Mouse (Mus musculus) ES-E14 (cell line): ENCODE measurements around the gene Mpg. TPM values are rescaled to one million over a fixed set of nuclear protein-coding genes. Genes with fewer than 3 reads are reported as not detected.

ENCODE experiments used
- DNase-seq: peaks from one replicate; pipeline ENCODE4 v3.0.0-alpha.2; 2013; ENCODE audit warnings: low read depth, low spot score
- H3K27ac ChIP-seq: 2 replicates; pipeline ENCODE4 v1.5.1; 2012; ENCODE audit warnings: low read depth, mild to moderate bottlenecking, low read length, moderate library complexity, mixed read lengths; ENCODE audit not compliant: poor library complexity, insufficient read depth, severe bottlenecking
- H3K36me3 ChIP-seq: 2 replicates; pipeline ENCODE4 v1.6.1; 2012; ENCODE audit warnings: mild to moderate bottlenecking, low read length, moderate library complexity, mixed read lengths; ENCODE audit not compliant: control insufficient read depth, poor library complexity, insufficient read depth, severe bottlenecking
- H3K4me1 ChIP-seq, 2 experiments: fragments of 150-350 bp in 1 of 2; sonication (generic) in 1 of 2; 2 replicates each; pipeline ENCODE4 v1.6.1; 2012; ENCODE audit warnings: low read length in 2 of 2, mild to moderate bottlenecking in 1 of 2, mixed read lengths in 1 of 2; ENCODE audit not compliant: control insufficient read depth in 2 of 2, insufficient read depth in 2 of 2, poor library complexity in 1 of 2
- H3K4me3 ChIP-seq, 2 experiments: fragments of 150-350 bp in 1 of 2; sonication (generic) in 1 of 2; 2 replicates each; pipeline ENCODE4 v1.5.1; 2012; ENCODE audit warnings: low read length in 2 of 2, low read depth in 1 of 2, mild to moderate bottlenecking in 1 of 2, mixed read lengths in 1 of 2; ENCODE audit not compliant: insufficient read depth in 1 of 2, poor library complexity in 1 of 2, severe bottlenecking in 1 of 2
- H3K9ac ChIP-seq: 2 replicates; pipeline ENCODE4 v1.6.1; 2012; ENCODE audit warnings: low read depth, mild to moderate bottlenecking, low read length, mixed read lengths; ENCODE audit not compliant: poor library complexity, insufficient read depth, severe bottlenecking
- H3K9me3 ChIP-seq: fragments of 150-350 bp; sonication (generic); 2 replicates; pipeline ENCODE4 v1.6.1; 2012; ENCODE audit warnings: low read depth, mild to moderate bottlenecking, low read length; ENCODE audit not compliant: control insufficient read depth, insufficient read depth
- CHD2 ChIP-seq: IDR thresholded peaks from 2 replicates; pipeline ENCODE4 v1.6.1; 2014; ENCODE audit warnings: mild to moderate bottlenecking, low read depth, low read length, inconsistent platforms
- HCFC1 ChIP-seq: IDR thresholded peaks from 2 replicates; pipeline ENCODE4 v1.6.1; 2012; ENCODE audit warnings: low read length, inconsistent platforms, borderline replicate concordance; ENCODE audit not compliant: insufficient read depth
- MAFK ChIP-seq: IDR thresholded peaks from 2 replicates; pipeline ENCODE4 v1.6.1; 2014; ENCODE audit warnings: mild to moderate bottlenecking, low read depth, low read length, inconsistent platforms; ENCODE audit not compliant: insufficient read depth
- ZC3H11A ChIP-seq: IDR thresholded peaks from 2 replicates; pipeline ENCODE4 v1.6.1; 2012; ENCODE audit warnings: low read depth, mild to moderate bottlenecking, inconsistent platforms, low read length, borderline replicate concordance
- ZNF384 ChIP-seq: IDR thresholded peaks from 2 replicates; pipeline ENCODE4 v1.6.1; 2012; ENCODE audit warnings: low read depth, low read length, inconsistent platforms
- in situ Hi-C, 2 experiments: fragments of 600-800 bp; cut with MboI; formaldehyde crosslinking; loops; one replicate each; pipeline ENCODE4 v1.15.1; 2025; ENCODE audit warnings: low sequenced_read_pairs in 2 of 2, inconsistent platforms in 1 of 2; ENCODE audit not compliant: unreplicated experiment in 2 of 2
- total RNA-seq: library from RNA; depleted of rRNA; stranded (reverse); fragments of 300-350 nt; gene quantifications from 2 replicates; pipeline ENCODE4 v1.2.3, GENCODE M21; 2012

Mpg gene
- total RNA-seq, 1 experiment: 30.6 TPM

GRCm38 (mm10) chr11:32225222-32226104 lies 842 bp upstream of the Mpg start:
- peak overlapping the region in 1 of 2 experiments; percentile 92; a peak in 1 of 4 replicates for H3K4me3 ChIP-seq
- H3K9ac ChIP-seq: no peak overlapping the region
- TF ChIP-seq HCFC1: no peak
- no peak for TF ChIP-seq MAFK
- in situ Hi-C loops: no loop called here
- no peak for DNase-seq
- no peaks in the 10 kb centered on the region for H3K9me3 ChIP-seq
- H3K27ac ChIP-seq: no peak overlapping the region
- H3K4me1 ChIP-seq: peaks cover 0 to 23% of the 10 kb centered on the region in 2 experiments; a peak in 3 of 4 replicates
- H3K36me3 ChIP-seq: peaks cover 12% of the 10 kb centered on the region; the same call in 1 of the 2 replicates

GRCm38 (mm10) chr11:32227041-32227440 lies 736 bp downstream of the Mpg start:
- peak overlapping the region; percentile 93 for H3K9ac ChIP-seq
- peak overlapping the region; percentile 87 to 92 for H3K4me3 ChIP-seq
- H3K9me3 ChIP-seq: no peaks in the 10 kb centered on the region
- H3K4me1 ChIP-seq: peaks cover 0 to 19% of the 10 kb centered on the region in 2 experiments; a peak in 3 of 4 replicates
- in situ Hi-C loops: no loop called here
- no peak for TF ChIP-seq HCFC1
- TF ChIP-seq MAFK: no peak
- TF ChIP-seq CHD2: no peak
- TF ChIP-seq ZC3H11A: no peak
- no peak for TF ChIP-seq ZNF384
- H3K27ac ChIP-seq: no peak overlapping the region
- DNase-seq: no peak
- H3K36me3 ChIP-seq: peaks cover 21% of the 10 kb centered on the region; the same call in 1 of the 2 replicates

GRCm38 (mm10) chr11:32227555-32227954 lies 1.2 kb downstream of the Mpg start:
- no peak overlapping the region for H3K9ac ChIP-seq
- TF ChIP-seq ZNF384 (no peak), CHD2 (no peak), MAFK (no peak), ZC3H11A (no peak), HCFC1 (no peak)
- H3K4me3 ChIP-seq: no peak overlapping the region
- DNase-seq: no peak
- no peak overlapping the region for H3K27ac ChIP-seq
- H3K36me3 ChIP-seq: peaks cover 25% of the 10 kb centered on the region; the same call in 1 of the 2 replicates
- no peaks in the 10 kb centered on the region for H3K9me3 ChIP-seq
- peaks cover 0 to 17% of the 10 kb centered on the region in 2 experiments; a peak in 3 of 4 replicates for H3K4me1 ChIP-seq
- in situ Hi-C loops: no loop called here

- no peak overlapping the region for H3K27ac ChIP-seq
- H3K9me3 ChIP-seq: no peaks in the 10 kb centered on the region
- TF ChIP-seq CHD2 (no peak), ZC3H11A (no peak), ZNF384 (no peak), HCFC1 (no peak), MAFK (no peak)
- peaks cover 30% of the 10 kb centered on the region; the same call in 1 of the 2 replicates for H3K36me3 ChIP-seq
- H3K9ac ChIP-seq: no peak overlapping the region
- H3K4me1 ChIP-seq: peaks cover 0 to 13% of the 10 kb centered on the region in 2 experiments; a peak in 2 of 4 replicates
- in situ Hi-C loops: no loop called here
- H3K4me3 ChIP-seq: no peak overlapping the region
- no peak for DNase-seq
Measured at GRCm38 (mm10) chr11:32228292-32228845, 2.1 kb downstream of the Mpg start.
